Comparison of ENCODE assay signal across 16 mouse cellular contexts in the genomic region with DNA sequence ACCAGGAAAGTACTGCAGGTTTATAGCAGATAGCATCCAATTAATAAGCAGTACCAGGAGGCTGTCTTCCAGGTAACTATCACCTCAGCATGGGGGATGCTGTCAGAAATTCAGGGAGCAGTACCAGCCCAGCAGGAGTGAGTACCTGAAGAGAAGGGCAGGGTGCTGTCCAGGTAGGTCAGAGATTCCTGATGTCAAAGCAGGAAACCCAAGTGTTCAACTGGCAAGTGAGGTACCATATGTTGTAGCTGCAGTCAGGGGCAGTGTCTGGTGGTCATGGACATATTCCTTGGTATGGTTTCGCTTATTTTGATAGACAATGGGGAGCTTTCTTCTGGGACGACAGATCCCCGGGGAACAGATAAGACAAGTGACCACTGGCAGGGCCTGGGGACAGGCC. TPM values are rescaled to one million over a fixed set of nuclear protein-coding genes. Genes with fewer than 3 reads are reported as not detected.
A peak's percentile ranks its signal among the peaks of the same experiment; 100 is the strongest.
DNase-seq lines count a peak whose midpoint lies in the region; ATAC-seq lines count a peak whose summit lies in the region.
"Had no signal": no experiment of that assay in that cellular context is flagged by ENCODE, and none has a peak within 500 bp of the region (broad histone marks: within the 10 kb centered on the region; RNA-seq: fewer than 3 reads in every experiment).

No protein-coding gene starts in this region.

- 73% methylated on average over 3 of the region's 3 CpGs for WGBS in forebrain, embryonic 10.5 days
- WGBS in hindbrain, embryonic 13.5 days: 54% methylated on average over 3 of the region's 3 CpGs
- 62% methylated on average over 3 of the region's 3 CpGs for WGBS in midbrain, embryonic 16.5 days

- H3K27me3 ChIP-seq in forebrain, embryonic 10.5 days (ENCODE audit: poor library complexity, severe bottlenecking): peaks cover 67% of the 10 kb centered on the region
- peaks cover 15% of the 10 kb centered on the region; the same call in 1 of the 2 replicates for H3K27me3 ChIP-seq in hindbrain, embryonic 13.5 days
- H3K27me3 ChIP-seq in midbrain, embryonic 16.5 days (ENCODE audit: control insufficient read depth, insufficient read depth, low read depth, low read length): peaks cover 3% of the 10 kb centered on the region; the same call in 1 of the 2 replicates

- peak; percentile 45 for DNase-seq in cerebellum, adult 11-12 months
- DNase-seq in cerebellum, postnatal 4 days (ENCODE audit: low spot score in 2 of 2): no peak
- DNase-seq in forebrain, embryonic 10.5 days (ENCODE audit: extremely low spot score, low spot score): no peak
- DNase-seq in kidney, adult 8-10 months: no peak
- no peak for DNase-seq in heart, postnatal 4 days
- DNase-seq in testis, postnatal 10 days (ENCODE audit: low spot score): no peak
- DNase-seq: adrenal gland, adult 2 months; gastrocnemius, postnatal 14 days; kidney, postnatal 4 days had no signal

- peak overlapping the region; percentile 93 for H3K9ac ChIP-seq in hindbrain, embryonic 13.5 days
- peak overlapping the region; percentile 91 for H3K9ac ChIP-seq in midbrain, embryonic 16.5 days (ENCODE audit: low read depth, low read length)
- H3K9ac ChIP-seq: intestine, embryonic 15.5 days; limb, embryonic 15.5 days; lung, embryonic 15.5 days had no signal

- H3K9me3 ChIP-seq in forebrain, embryonic 10.5 days: no peaks in the 10 kb centered on the region
- H3K9me3 ChIP-seq in hindbrain, embryonic 13.5 days: no peaks in the 10 kb centered on the region
- no peaks in the 10 kb centered on the region for H3K9me3 ChIP-seq in midbrain, embryonic 16.5 days (replicated peaks; ENCODE audit: control insufficient read depth, low read length, poor library complexity, severe bottlenecking)
- H3K9me3 ChIP-seq: intestine, embryonic 15.5 days; limb, embryonic 15.5 days; lung, embryonic 15.5 days had no signal

- peaks cover 10% of the 10 kb centered on the region for H3K36me3 ChIP-seq in forebrain, embryonic 10.5 days (replicated peaks)
- H3K36me3 ChIP-seq in hindbrain, embryonic 13.5 days: peaks cover 18% of the 10 kb centered on the region
- peaks cover 16% of the 10 kb centered on the region for H3K36me3 ChIP-seq in midbrain, embryonic 16.5 days (ENCODE audit: control insufficient read depth, insufficient read depth, low read length)
- H3K36me3 ChIP-seq: intestine, embryonic 15.5 days; limb, embryonic 15.5 days; lung, embryonic 15.5 days had no signal

- peak overlapping the region; percentile 71; the same call in 1 of the 2 replicates for H3K4me3 ChIP-seq in forebrain, embryonic 10.5 days
- H3K4me3 ChIP-seq in hindbrain, embryonic 13.5 days: peak overlapping the region; percentile 71
- peak overlapping the region; percentile 74 for H3K4me3 ChIP-seq in midbrain, embryonic 16.5 days (ENCODE audit: low read depth, low read length)
- H3K4me3 ChIP-seq: intestine, embryonic 15.5 days; limb, embryonic 15.5 days; lung, embryonic 15.5 days had no signal

- peak overlapping the region; percentile 87 for H3K4me2 ChIP-seq in hindbrain, embryonic 13.5 days
- peak overlapping the region; percentile 96 for H3K4me2 ChIP-seq in midbrain, embryonic 16.5 days (ENCODE audit: low read length)
- H3K4me2 ChIP-seq: intestine, embryonic 15.5 days; limb, embryonic 15.5 days; lung, embryonic 15.5 days had no signal

- H3K4me1 ChIP-seq in forebrain, embryonic 10.5 days: peaks cover 21% of the 10 kb centered on the region
- peaks cover 41% of the 10 kb centered on the region for H3K4me1 ChIP-seq in hindbrain, embryonic 13.5 days (replicated peaks)
- peaks cover 25% of the 10 kb centered on the region for H3K4me1 ChIP-seq in midbrain, embryonic 16.5 days (ENCODE audit: control insufficient read depth, insufficient read depth, low read length)

- ATAC-seq in hindbrain, embryonic 13.5 days (ENCODE audit: low FRiP score): no peak
- no peak for ATAC-seq in midbrain, embryonic 16.5 days

- H3K27ac ChIP-seq in forebrain, embryonic 10.5 days: no peak overlapping the region
- H3K27ac ChIP-seq in hindbrain, embryonic 13.5 days: no peak overlapping the region; the same call in 1 of the 2 replicates
- peak overlapping the region; percentile 96 for H3K27ac ChIP-seq in midbrain, embryonic 16.5 days (ENCODE audit: low read length)
- H3K27ac ChIP-seq: intestine, embryonic 15.5 days; limb, embryonic 15.5 days; lung, embryonic 15.5 days; stomach, postnatal 0 days had no signal

RNA-seq across cellular contexts. Expression of gene Stmn3, which starts 1.9 kb away (rescaled TPM):
- polyA plus RNA-seq in forebrain, embryonic 10.5 days (2016; fragmentation: Nextera tagmentation; extraction: Ambion mirVana): 56.4 and 76.0 TPM in 2 replicates
- polyA plus RNA-seq in hindbrain, embryonic 13.5 days (2015; fragmentation: Nextera tagmentation; extraction: Ambion mirVana): 1,135 and 1,161 TPM in 2 replicates
- 1,527 and 1,727 TPM in 2 replicates for polyA plus RNA-seq in midbrain, embryonic 16.5 days (2015; fragmentation: Nextera tagmentation; extraction: Ambion mirVana)
- under 1 TPM; 0.24 to 0.47 TPM for total RNA-seq in heart, postnatal 4 days (2021)
- total RNA-seq: megakaryocyte-erythroid progenitor cell, adult 5-6 weeks had no signal

RNA-seq across cellular contexts. Expression of gene Rtel1, which starts 7.1 kb away (rescaled TPM):
- 81.3 and 83.6 TPM in 2 replicates for polyA plus RNA-seq in forebrain, embryonic 10.5 days (2016; fragmentation: Nextera tagmentation; extraction: Ambion mirVana)
- polyA plus RNA-seq in hindbrain, embryonic 13.5 days (2015; fragmentation: Nextera tagmentation; extraction: Ambion mirVana): 34.6 and 35.1 TPM in 2 replicates
- polyA plus RNA-seq in midbrain, embryonic 16.5 days (2015; fragmentation: Nextera tagmentation; extraction: Ambion mirVana): 38.8 and 48.8 TPM in 2 replicates
- total RNA-seq in heart, postnatal 4 days (2021): 10 to 100 TPM; 42.9 to 46.9 TPM

RNA-seq across cellular contexts. Expression of gene Gmeb2, which starts 24.6 kb away (rescaled TPM):
- polyA plus RNA-seq in forebrain, embryonic 10.5 days (2016; fragmentation: Nextera tagmentation; extraction: Ambion mirVana): 20.7 and 21.6 TPM in 2 replicates
- 17.2 and 17.8 TPM in 2 replicates for polyA plus RNA-seq in hindbrain, embryonic 13.5 days (2015; fragmentation: Nextera tagmentation; extraction: Ambion mirVana)
- 16.3 and 17.6 TPM in 2 replicates for polyA plus RNA-seq in midbrain, embryonic 16.5 days (2015; fragmentation: Nextera tagmentation; extraction: Ambion mirVana)
- total RNA-seq in heart, postnatal 4 days (2021): 10 to 100 TPM; 15.6 to 20.2 TPM

RNA-seq across cellular contexts. Expression of gene Zgpat, which starts 52.3 kb away (rescaled TPM):
- polyA plus RNA-seq in forebrain, embryonic 10.5 days (2016; fragmentation: Nextera tagmentation; extraction: Ambion mirVana): 43.7 and 47.4 TPM in 2 replicates
- polyA plus RNA-seq in hindbrain, embryonic 13.5 days (2015; fragmentation: Nextera tagmentation; extraction: Ambion mirVana): 69.2 and 69.8 TPM in 2 replicates
- 88.7 and 94.5 TPM in 2 replicates for polyA plus RNA-seq in midbrain, embryonic 16.5 days (2015; fragmentation: Nextera tagmentation; extraction: Ambion mirVana)
- total RNA-seq in heart, postnatal 4 days (2021): 10 to 100 TPM; 20.7 to 22.8 TPM

RNA-seq across cellular contexts. Expression of gene Arfrp1, which starts 52.8 kb away (rescaled TPM):
- 80.0 and 84.5 TPM in 2 replicates for polyA plus RNA-seq in forebrain, embryonic 10.5 days (2016; fragmentation: Nextera tagmentation; extraction: Ambion mirVana)
- 87.8 and 88.4 TPM in 2 replicates for polyA plus RNA-seq in hindbrain, embryonic 13.5 days (2015; fragmentation: Nextera tagmentation; extraction: Ambion mirVana)
- 84.7 and 93.0 TPM in 2 replicates for polyA plus RNA-seq in midbrain, embryonic 16.5 days (2015; fragmentation: Nextera tagmentation; extraction: Ambion mirVana)
- 10 to 100 TPM; 39.6 to 41.0 TPM for total RNA-seq in heart, postnatal 4 days (2021)

Comparison
In these comparisons a context has a peak if more than half of its experiments do, and no peak if none do; other contexts are left out.
1. RNA of gene Stmn3, which starts 1.9 kb away (polyA plus RNA-seq): 1,527 to 1,727 TPM in midbrain, embryonic 16.5 days and 1,135 to 1,161 TPM in hindbrain, embryonic 13.5 days; 56.4 to 76.0 TPM in forebrain, embryonic 10.5 days; every median in the first group is over 10 times any median in the second.
2. Peak in every context shown above with its lines, with median percentiles within 50 percentile points of each other: H3K4me3 ChIP-seq.